Mouse (Mus musculus) lung, postnatal 0 days (tissue): ENCODE results near the gene Phf5a. TPM values are rescaled to one million over a fixed set of nuclear protein-coding genes. Genes with fewer than 3 reads are reported as not detected.

Experiments used
- ATAC-seq: fragments of 200-750 bp; cut with Nextera tagmentation; 2 replicates; pipeline ENCODE4 v1.8.0; 2017; ENCODE audit warnings: moderate library complexity
- DNase-seq: peaks from one replicate; pipeline ENCODE4 v3.0.0-alpha.2; 2016; ENCODE audit warnings: low spot score
- H3K27ac ChIP-seq: fragments of 300-500 bp; sonication (generic); 2 replicates; pipeline ENCODE4 v1.5.1; 2014; ENCODE audit warnings: antibody characterized with exemption, mild to moderate bottlenecking, low read length, mixed read lengths
- H3K27me3 ChIP-seq: fragments of 300-500 bp; sonication (generic); replicated peaks from 2 replicates; pipeline ENCODE4 v1.6.1; 2014; ENCODE audit warnings: low read length, mixed read lengths; ENCODE audit not compliant: insufficient read depth
- H3K36me3 ChIP-seq: fragments of 300-500 bp; sonication (generic); 2 replicates; pipeline ENCODE4 v1.6.1; 2014; ENCODE audit warnings: low read length, mixed read lengths; ENCODE audit not compliant: insufficient read depth
- H3K4me1 ChIP-seq: fragments of 300-500 bp; sonication (generic); 2 replicates; pipeline ENCODE4 v1.6.1; 2014; ENCODE audit warnings: antibody characterized with exemption, low read depth, low read length, mixed read lengths; ENCODE audit not compliant: insufficient read depth
- H3K4me2 ChIP-seq: fragments of 300-500 bp; sonication (generic); replicated peaks from 2 replicates; pipeline ENCODE4 v1.6.1; 2014; ENCODE audit warnings: low read depth, mild to moderate bottlenecking, low read length, moderate library complexity, mixed read lengths
- H3K4me3 ChIP-seq: fragments of 300-500 bp; sonication (generic); 2 replicates; pipeline ENCODE4 v1.5.1; 2014; ENCODE audit warnings: low read depth, low read length
- H3K9ac ChIP-seq: fragments of 300-500 bp; sonication (generic); replicated peaks from 2 replicates; pipeline ENCODE4 v1.6.1; 2014; ENCODE audit warnings: low read depth, mild to moderate bottlenecking
- H3K9me3 ChIP-seq: fragments of 300-500 bp; sonication (generic); 2 replicates; pipeline ENCODE4 v1.6.1; 2016; ENCODE audit warnings: low read length, mixed read lengths
- CTCF ChIP-seq: IDR thresholded peaks from 2 replicates; pipeline ENCODE4 v1.5.1; 2016; ENCODE audit warnings: antibody characterized with exemption, mild to moderate bottlenecking
- EP300 ChIP-seq: IDR thresholded peaks from 2 replicates; pipeline ENCODE4 v1.6.1; 2016; ENCODE audit warnings: antibody characterized with exemption, mild to moderate bottlenecking, control low read depth
- WGBS: fragments of 180-500 bp; shearing (Covaris S2); extraction: QIAGEN DNeasy Blood & Tissue Kit; methylation state at CpG from one replicate; pipeline ENCODE4 v1.1.7; 2014; 5-methylcytosine and 5-hydroxymethylcytosine counted together
- polyA plus RNA-seq: library from polyadenylated mRNA; unstranded; fragments of >200 nt; fragmentation: Nextera tagmentation; extraction: Ambion mirVana; gene quantifications from 2 replicates; pipeline ENCODE4 v1.2.1, GENCODE M21; 2015

Phf5a gene
- polyA plus RNA-seq, 1 experiment from 2014 or later = 88.8 TPM

GRCm38 (mm10) chr15:81897607-81898285 lies 26.0 kb upstream of the Phf5a start:
- DNase-seq (no peak), ATAC-seq (no peak)
- Histone ChIP-seq H3K27ac (no peak overlapping the region), H3K9me3 (no peaks in the 10 kb centered on the region), H3K4me3 (no peak overlapping the region), H3K4me2 (no peak overlapping the region), H3K9ac (no peak overlapping the region), H3K4me1 (no peaks in the 10 kb centered on the region), H3K36me3 (peaks cover 9% of the 10 kb centered on the region; the same call in 1 of the 2 replicates), H3K27me3 (no peaks in the 10 kb centered on the region)
- WGBS = 92% methylated on average over 5 of the region's 5 CpGs
- TF ChIP-seq EP300 (no peak), CTCF (no peak)

GRCm38 (mm10) chr15:81896407-81896806 lies 24.7 kb upstream of the Phf5a start:
- Histone ChIP-seq H3K4me2 (no peak overlapping the region), H3K4me1 (no peaks in the 10 kb centered on the region), H3K9me3 (no peaks in the 10 kb centered on the region), H3K27me3 (no peaks in the 10 kb centered on the region), H3K36me3 (peaks cover 8% of the 10 kb centered on the region; the same call in 1 of the 2 replicates), H3K4me3 (no peak overlapping the region), H3K9ac (no peak overlapping the region), H3K27ac (no peak overlapping the region)
- WGBS = 75% methylated on average over 2 of the region's 2 CpGs
- no peak for DNase-seq
- no peak for TF ChIP-seq CTCF
- TF ChIP-seq EP300 = no peak
- no peak for ATAC-seq

- Histone ChIP-seq H3K9ac (no peak overlapping the region), H3K4me2 (no peak overlapping the region), H3K4me1 (no peaks in the 10 kb centered on the region), H3K27me3 (no peaks in the 10 kb centered on the region), H3K9me3 (no peaks in the 10 kb centered on the region), H3K27ac (no peak overlapping the region), H3K4me3 (no peak overlapping the region), H3K36me3 (peaks cover 14% of the 10 kb centered on the region)
- DNase-seq = peak; percentile 82
- TF ChIP-seq CTCF = no peak
- TF ChIP-seq EP300 = 0 out of 2 replicates have a peak, but pooled peaks have one; percentile 33
- 67% methylated on average over 1 of the region's 1 CpGs for WGBS
- peak; percentile 81 for ATAC-seq
Measured at GRCm38 (mm10) chr15:81894002-81894401, 22.3 kb upstream of the Phf5a start.

- ATAC-seq = no peak
- Histone ChIP-seq H3K4me1 (no peaks in the 10 kb centered on the region), H3K9me3 (no peaks in the 10 kb centered on the region), H3K27me3 (no peaks in the 10 kb centered on the region), H3K27ac (no peak overlapping the region), H3K9ac (no peak overlapping the region), H3K36me3 (peaks cover 14% of the 10 kb centered on the region; the same call in 1 of the 2 replicates), H3K4me3 (no peak overlapping the region), H3K4me2 (no peak overlapping the region)
- TF ChIP-seq CTCF = no peak
- no peak for TF ChIP-seq EP300
- DNase-seq = no peak
- 81% methylated on average over 8 of the region's 8 CpGs for WGBS
Measured at GRCm38 (mm10) chr15:81891822-81892580, 20.3 kb upstream of the Phf5a start.

- DNase-seq = no peak
Measured at GRCm38 (mm10) chr15:81891140-81891802, 19.6 kb upstream of the Phf5a start.

GRCm38 (mm10) chr15:81889175-81889574 lies 17.5 kb upstream of the Phf5a start:
- Histone ChIP-seq H3K4me1 (no peaks in the 10 kb centered on the region), H3K27ac (no peak overlapping the region), H3K4me2 (no peak overlapping the region), H3K27me3 (no peaks in the 10 kb centered on the region), H3K36me3 (peaks cover 14% of the 10 kb centered on the region; the same call in 1 of the 2 replicates), H3K4me3 (no peak overlapping the region), H3K9ac (no peak overlapping the region), H3K9me3 (no peaks in the 10 kb centered on the region)
- TF ChIP-seq CTCF = no peak
- no peak for TF ChIP-seq EP300
- WGBS = 90% methylated on average over 7 of the region's 7 CpGs
- DNase-seq (no peak), ATAC-seq (no peak)

More at GRCm38 (mm10) chr15:81891140-81891802, 19.6 kb upstream of the Phf5a start:
- Histone ChIP-seq H3K27me3 (no peaks in the 10 kb centered on the region), H3K27ac (no peak overlapping the region), H3K4me1 (no peaks in the 10 kb centered on the region), H3K9ac (no peak overlapping the region), H3K36me3 (peaks cover 14% of the 10 kb centered on the region; the same call in 1 of the 2 replicates), H3K4me2 (no peak overlapping the region), H3K9me3 (no peaks in the 10 kb centered on the region), H3K4me3 (no peak overlapping the region)
- no peak for ATAC-seq
- 79% methylated on average over 7 of the region's 7 CpGs for WGBS
- TF ChIP-seq CTCF = no peak
- no peak for TF ChIP-seq EP300
